Mouse (Mus musculus) liver, adult 2 months (tissue): Measurements from ENCODE around the gene Ptk7. TPM values are rescaled to one million over a fixed set of nuclear protein-coding genes. Genes with fewer than 3 reads are reported as not detected.
A peak's percentile ranks its signal among the peaks of the same experiment; 100 is the strongest.

Source experiments
- DNase-seq: peaks from one replicate; pipeline ENCODE4 v3.0.0-alpha.2; 2011; ENCODE audit warnings: low read depth, low spot score; ENCODE audit errors: extremely low read depth
- H3K27ac ChIP-seq: fragments of 200-500 bp; replicated peaks from 2 replicates; pipeline ENCODE4 v1.5.1; 2012; ENCODE audit warnings: low read depth, mild to moderate bottlenecking, control low read depth, inconsistent platforms, low read length; ENCODE audit not compliant: insufficient read depth
- H3K27me3 ChIP-seq: fragments of 200-500 bp; 2 replicates; pipeline ENCODE4 v1.6.1; 2012; ENCODE audit warnings: mild to moderate bottlenecking, moderate library complexity, low read length, inconsistent platforms; ENCODE audit not compliant: control insufficient read depth, insufficient read depth
- H3K36me3 ChIP-seq: fragments of 200-500 bp; 2 replicates; pipeline ENCODE4 v1.6.1; 2012; ENCODE audit warnings: low read length, inconsistent platforms; ENCODE audit not compliant: control insufficient read depth, insufficient read depth
- H3K4me1 ChIP-seq: fragments of 200-500 bp; 2 replicates; pipeline ENCODE4 v1.6.1; 2011; ENCODE audit warnings: low read length; ENCODE audit not compliant: control insufficient read depth, insufficient read depth
- H3K4me3 ChIP-seq: fragments of 200-500 bp; 2 replicates; pipeline ENCODE4 v1.5.1; 2011; ENCODE audit warnings: low read depth, mild to moderate bottlenecking, control low read depth, low read length, moderate library complexity; ENCODE audit not compliant: insufficient read depth
- H3K79me2 ChIP-seq: fragments of 200-500 bp; 2 replicates; pipeline ENCODE4 v1.6.1; 2012; ENCODE audit warnings: inconsistent platforms, mild to moderate bottlenecking, low read length, moderate library complexity; ENCODE audit not compliant: control insufficient read depth, insufficient read depth
- H3K9ac ChIP-seq: fragments of 200-500 bp; 2 replicates; pipeline ENCODE4 v1.6.1; 2012; ENCODE audit warnings: low read depth, mild to moderate bottlenecking, control low read depth, inconsistent platforms, low read length
- CTCF ChIP-seq: fragments of 200-500 bp; IDR thresholded peaks from 2 replicates; pipeline ENCODE4 v1.5.1; 2011; ENCODE audit warnings: low read depth, low read length, control low read depth
- POLR2A ChIP-seq: fragments of 200-500 bp; IDR thresholded peaks from 2 replicates; pipeline ENCODE4 v1.6.1; 2011; ENCODE audit warnings: low read length, control low read depth; ENCODE audit not compliant: insufficient read depth; ENCODE audit errors: extremely low read depth
- WGBS: fragments of 180-500 bp; shearing (Covaris S2); methylation state at CpG from one replicate; pipeline ENCODE4 v1.1.7; 2018; 5-methylcytosine and 5-hydroxymethylcytosine counted together
- polyA plus RNA-seq: library from polyadenylated mRNA; depleted of rRNA; stranded (reverse); fragments of >200 nt; gene quantifications from 2 replicates; pipeline ENCODE4 v1.2.3, GENCODE M21; 2012
- total RNA-seq: library from RNA; depleted of rRNA; stranded (reverse); fragments of >200 nt; gene quantifications from 2 replicates; pipeline ENCODE4 v1.2.3, GENCODE M21; 2014

Gene Ptk7
- total and polyA plus RNA-seq, 2 experiments: 0.65 to 0.66 TPM

DNA sequence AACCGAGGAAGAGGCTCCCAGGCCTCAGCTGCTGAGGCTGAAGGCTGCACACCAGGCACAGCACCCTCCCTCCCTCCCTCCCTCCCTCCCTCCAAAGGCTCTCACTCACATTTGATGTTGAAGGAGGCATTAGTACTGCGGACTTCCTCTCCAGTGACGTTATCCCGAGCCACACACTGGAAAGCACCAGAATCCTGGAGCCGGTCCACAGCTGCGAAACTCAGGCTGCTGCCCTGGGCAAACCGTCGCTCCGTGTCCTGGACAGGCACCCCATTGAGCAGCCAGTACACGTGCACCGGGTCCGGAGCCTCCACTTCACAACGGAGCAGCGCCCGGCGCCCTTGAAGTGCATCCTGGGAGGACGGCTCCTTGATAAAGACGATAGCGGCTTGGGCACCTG, 37.9 kb downstream of the Ptk7 start:
- WGBS: 80% methylated on average over 19 of the region's 19 CpGs
- Histone ChIP-seq H3K9ac (no peak overlapping the region), H3K4me1 (no peaks in the 10 kb centered on the region; the same call in 1 of the 2 replicates), H3K27ac (no peak overlapping the region), H3K79me2 (no peaks in the 10 kb centered on the region), H3K27me3 (no peaks in the 10 kb centered on the region), H3K4me3 (no peak overlapping the region), H3K36me3 (no peaks in the 10 kb centered on the region)
- no peak for DNase-seq
- TF ChIP-seq POLR2A (no peak), CTCF (no peak)

DNA sequence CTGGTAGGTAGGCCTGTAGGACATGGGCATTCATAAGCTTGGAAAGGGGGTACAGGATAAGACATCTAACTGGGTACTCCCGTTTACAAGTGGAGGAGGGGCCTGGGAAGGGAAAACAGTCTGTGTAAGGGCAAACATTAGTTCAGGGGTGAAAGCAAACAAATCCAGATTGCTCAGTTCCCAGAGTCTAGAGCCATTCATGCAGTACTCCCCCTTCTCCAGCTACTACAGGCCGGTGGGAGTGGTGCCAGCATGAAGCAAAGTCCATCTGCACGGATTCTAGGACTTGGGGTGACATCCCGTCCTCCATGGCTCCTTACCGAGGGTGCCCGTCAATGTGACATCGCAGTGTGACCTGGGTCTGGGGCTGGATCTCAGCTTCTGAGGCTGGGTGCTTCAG, 38.9 kb downstream of the Ptk7 start:
- no peak overlapping the region for H3K27ac ChIP-seq
- no peak overlapping the region for H3K9ac ChIP-seq
- no peaks in the 10 kb centered on the region; the same call in 1 of the 2 replicates for H3K4me1 ChIP-seq
- H3K27me3 ChIP-seq: no peaks in the 10 kb centered on the region
- H3K36me3 ChIP-seq: no peaks in the 10 kb centered on the region
- WGBS: 30% methylated on average over 7 of the region's 7 CpGs
- H3K79me2 ChIP-seq: no peaks in the 10 kb centered on the region
- H3K4me3 ChIP-seq: no peak overlapping the region
- TF ChIP-seq CTCF (no peak), POLR2A (no peak)
- peak; percentile 29 for DNase-seq

DNA sequence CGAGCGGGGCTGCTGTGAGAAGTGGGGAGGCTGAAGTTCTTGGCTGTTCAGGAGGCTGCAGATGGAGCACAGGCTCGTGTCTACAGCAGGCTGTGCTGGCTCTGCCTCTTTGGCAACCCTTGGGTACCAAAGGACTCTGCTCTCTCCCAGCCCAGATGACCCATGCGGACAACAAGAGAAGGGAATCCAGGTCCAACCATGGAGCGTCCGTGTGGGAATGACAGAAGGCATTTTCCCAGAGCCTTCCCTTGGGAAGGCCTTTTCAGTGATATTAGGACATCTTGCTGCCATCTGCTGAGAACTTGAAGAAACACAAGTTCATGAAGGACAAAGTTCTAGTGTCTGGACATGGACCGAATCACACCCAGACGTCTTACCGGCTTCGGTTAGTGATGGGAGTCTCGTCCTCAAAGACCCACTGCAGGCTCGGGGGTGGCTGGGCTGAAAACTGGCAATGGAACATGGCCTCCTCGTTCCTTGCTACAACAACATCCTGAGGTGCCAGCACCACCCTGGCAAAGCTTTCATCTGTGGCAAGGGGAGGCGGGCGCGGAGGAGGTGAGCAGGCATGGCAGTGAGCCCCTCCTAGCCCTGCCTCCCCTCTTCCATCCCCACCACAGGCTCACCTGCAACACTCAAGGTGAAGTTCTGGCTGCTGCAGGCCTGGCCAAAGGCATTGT, 39.5 kb downstream of the Ptk7 start:
- H3K4me1 ChIP-seq: no peaks in the 10 kb centered on the region; the same call in 1 of the 2 replicates
- no peaks in the 10 kb centered on the region for H3K79me2 ChIP-seq
- H3K9ac ChIP-seq: no peak overlapping the region
- no peaks in the 10 kb centered on the region for H3K36me3 ChIP-seq
- no peak overlapping the region for H3K27ac ChIP-seq
- no peak for TF ChIP-seq POLR2A
- TF ChIP-seq CTCF: no peak
- DNase-seq: peak; percentile 17
- WGBS: 77% methylated on average over 16 of the region's 16 CpGs
- H3K4me3 ChIP-seq: no peak overlapping the region
- no peaks in the 10 kb centered on the region for H3K27me3 ChIP-seq

DNA sequence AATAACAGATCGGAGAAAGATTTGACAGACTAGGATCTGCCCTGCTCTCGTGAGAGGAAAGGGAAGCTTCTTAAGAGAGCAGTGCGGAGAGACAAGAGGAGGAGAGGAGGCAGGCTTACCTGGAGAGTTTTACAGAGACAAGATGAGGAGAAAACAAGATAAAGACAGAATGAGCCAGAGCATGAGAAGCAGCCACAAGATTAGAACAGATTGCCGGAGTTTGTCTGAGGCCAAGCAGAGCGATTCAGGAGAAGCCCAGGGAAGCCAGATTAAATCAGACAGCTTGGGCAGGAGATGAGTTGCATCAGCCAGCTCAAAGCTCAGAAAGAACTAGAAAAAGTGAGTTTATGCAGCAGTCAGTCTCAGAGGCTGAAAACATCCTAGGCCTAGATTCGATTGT, 40.4 kb downstream of the Ptk7 start:
- Histone ChIP-seq H3K79me2 (no peaks in the 10 kb centered on the region), H3K9ac (no peak overlapping the region), H3K36me3 (no peaks in the 10 kb centered on the region), H3K27me3 (no peaks in the 10 kb centered on the region), H3K27ac (no peak overlapping the region), H3K4me3 (no peak overlapping the region), H3K4me1 (no peaks in the 10 kb centered on the region; the same call in 1 of the 2 replicates)
- WGBS: 92% methylated on average over 6 of the region's 6 CpGs
- DNase-seq: no peak
- no peak for TF ChIP-seq POLR2A
- TF ChIP-seq CTCF: no peak

DNA sequence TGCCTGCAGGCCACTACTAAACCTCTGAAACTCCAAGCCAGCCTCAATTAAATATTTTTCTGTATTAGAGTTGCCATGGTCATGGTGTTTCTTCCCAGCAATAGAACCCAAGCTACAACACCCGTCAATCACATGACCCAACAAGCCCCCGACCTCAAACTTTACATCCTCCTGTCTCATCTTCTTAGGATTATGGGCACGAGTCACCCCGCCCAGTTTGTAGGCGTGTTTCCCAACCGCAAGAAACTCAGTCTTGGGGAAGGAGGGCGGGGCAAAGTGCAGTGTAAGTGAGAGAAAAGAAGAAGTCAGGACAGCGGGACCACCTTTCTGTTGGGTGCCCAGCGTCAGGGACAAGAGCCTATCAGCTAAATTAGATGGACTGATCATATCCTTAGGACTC, 41.1 kb downstream of the Ptk7 start:
- no peaks in the 10 kb centered on the region for H3K27me3 ChIP-seq
- H3K27ac ChIP-seq: no peak overlapping the region
- TF ChIP-seq CTCF (no peak), POLR2A (no peak)
- H3K79me2 ChIP-seq: no peaks in the 10 kb centered on the region
- 79% methylated on average over 9 of the region's 9 CpGs for WGBS
- no peak overlapping the region for H3K9ac ChIP-seq
- H3K4me1 ChIP-seq: no peaks in the 10 kb centered on the region; the same call in 1 of the 2 replicates
- H3K36me3 ChIP-seq: no peaks in the 10 kb centered on the region
- DNase-seq: no peak
- no peak overlapping the region for H3K4me3 ChIP-seq

DNA sequence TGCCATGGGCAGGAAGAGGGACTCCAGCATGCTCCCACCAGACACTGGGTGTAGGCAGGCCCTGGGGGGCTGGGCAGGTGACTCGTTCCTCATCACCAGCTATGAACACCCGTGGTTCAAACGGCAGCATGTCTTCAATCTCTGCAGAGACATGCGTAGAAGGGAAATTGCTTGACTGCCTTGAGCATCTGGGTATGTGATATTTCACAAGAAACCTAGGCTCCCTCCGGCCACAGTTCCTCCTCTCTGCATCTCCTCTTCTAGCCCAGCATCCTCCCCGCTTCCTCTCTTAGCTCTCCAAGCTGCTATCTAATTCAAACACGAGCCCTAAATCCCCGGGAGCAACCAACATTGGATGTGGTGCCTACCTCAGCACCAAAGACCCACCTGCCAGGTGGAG, 43.0 kb downstream of the Ptk7 start:
- Histone ChIP-seq H3K4me1 (no peaks in the 10 kb centered on the region; the same call in 1 of the 2 replicates), H3K79me2 (no peaks in the 10 kb centered on the region), H3K27ac (no peak overlapping the region), H3K36me3 (no peaks in the 10 kb centered on the region), H3K9ac (no peak overlapping the region), H3K4me3 (no peak overlapping the region), H3K27me3 (no peaks in the 10 kb centered on the region)
- TF ChIP-seq POLR2A (no peak), CTCF (no peak)
- WGBS: 90% methylated on average over 8 of the region's 8 CpGs
- DNase-seq: no peak
